Mouse (Mus musculus) heart, adult 2 months (tissue): ENCODE measurements around the gene Atp23.

Source experiments
- CTCF ChIP-seq: fragments of 200-600 bp; IDR thresholded peaks from 2 replicates; pipeline ENCODE4 v1.8.1; 2022; ENCODE audit warnings: antibody characterized with exemption, mild to moderate bottlenecking, moderate library complexity
- EP300 ChIP-seq: fragments of 200-500 bp; IDR thresholded peaks from 2 replicates; pipeline ENCODE4 v1.6.1; 2011; ENCODE audit warnings: low read depth, low read length, control low read depth; ENCODE audit not compliant: insufficient read depth
- POLR2A ChIP-seq: fragments of 200-500 bp; IDR thresholded peaks from 2 replicates; pipeline ENCODE4 v1.6.1; 2011; ENCODE audit warnings: mild to moderate bottlenecking, low read depth, low read length, control low read depth; ENCODE audit not compliant: insufficient read depth

DNA sequence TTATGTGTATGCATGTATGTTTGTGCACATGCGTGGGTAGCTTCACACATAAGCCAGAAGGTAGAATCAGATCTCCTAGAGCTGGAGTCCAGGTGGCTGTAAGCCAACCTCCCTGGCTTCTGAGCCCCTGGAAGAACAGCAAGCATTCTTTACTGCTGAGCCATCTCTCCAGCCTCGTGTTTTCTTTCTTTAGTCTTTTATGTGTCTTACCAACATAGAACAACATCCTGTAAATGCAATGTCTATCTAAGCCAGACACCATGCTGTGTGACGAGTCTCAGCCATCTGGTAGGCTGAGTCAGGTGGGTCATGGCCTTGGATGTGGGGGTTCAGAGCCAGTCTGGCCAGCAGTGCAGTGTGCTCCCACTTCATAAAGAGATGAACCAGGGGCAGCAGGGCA lies 22.9 kb upstream of the Atp23 start:
- no peak for TF ChIP-seq EP300
- TF ChIP-seq POLR2A: no peak
- no peak for TF ChIP-seq CTCF
